ENCODE assay signal across 26 mouse cellular contexts in the genomic region with DNA sequence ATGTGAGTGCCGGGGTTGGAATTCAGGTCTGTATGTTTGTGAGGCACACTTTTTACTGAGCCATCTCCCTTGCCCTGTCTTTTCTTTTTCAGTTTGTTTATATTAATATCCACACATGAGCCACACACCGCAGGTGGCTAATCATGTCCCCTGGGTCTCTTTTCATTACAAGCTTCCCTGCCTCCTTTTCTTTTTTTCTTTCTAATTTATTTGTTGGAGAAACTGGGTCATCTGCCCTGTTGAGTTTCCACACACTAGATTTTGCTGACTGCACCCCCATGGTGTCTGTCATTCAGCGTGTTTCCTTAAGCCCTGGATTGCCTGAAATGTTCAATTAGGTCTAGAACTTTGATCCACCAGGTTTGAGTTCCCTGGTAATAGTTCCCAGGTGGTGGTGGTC. TPM values are rescaled to one million over a fixed set of nuclear protein-coding genes. Genes with fewer than 3 reads are reported as not detected.
DNase-seq lines count a peak whose midpoint lies in the region; ATAC-seq and TF ChIP-seq lines count a peak whose summit lies in the region.
"Had no signal": no experiment of that assay in that cellular context is flagged by ENCODE, and none has a peak within 500 bp of the region (broad histone marks: within the 10 kb centered on the region; RNA-seq: fewer than 3 reads in every experiment).

No protein-coding gene starts in this region.

- no peak overlapping the region for H3K4me3 ChIP-seq in heart, adult 2 months
- no peak overlapping the region for H3K4me3 ChIP-seq in embryonic facial prominence, embryonic 11.5 days (ENCODE audit: low read depth, low read length)
- H3K4me3 ChIP-seq: forebrain, embryonic 10.5 days; forebrain, embryonic 13.5 days; heart, embryonic 12.5 days; heart, embryonic 15.5 days; hindbrain, embryonic 10.5 days had no signal

- H3K4me2 ChIP-seq in embryonic facial prominence, embryonic 11.5 days (ENCODE audit: low read depth, low read length): no peak overlapping the region
- H3K4me2 ChIP-seq: forebrain, embryonic 13.5 days; heart, embryonic 12.5 days; heart, embryonic 15.5 days; hindbrain, embryonic 14.5 days had no signal

- no peak overlapping the region for H3K9ac ChIP-seq in heart, adult 2 months (ENCODE audit: low read depth, low read length)
- H3K9ac ChIP-seq in embryonic facial prominence, embryonic 11.5 days (replicated peaks; ENCODE audit: low read length): no peak overlapping the region
- H3K9ac ChIP-seq: forebrain, embryonic 13.5 days; heart, embryonic 12.5 days; heart, embryonic 15.5 days; hindbrain, embryonic 14.5 days had no signal

- no peaks in the 10 kb centered on the region for H3K9me3 ChIP-seq in embryonic facial prominence, embryonic 11.5 days (replicated peaks; ENCODE audit: control insufficient read depth, low read length)
- H3K9me3 ChIP-seq: forebrain, embryonic 10.5 days; forebrain, embryonic 13.5 days; G1E; heart, embryonic 12.5 days; heart, embryonic 15.5 days; hindbrain, embryonic 10.5 days had no signal

- no peak overlapping the region for H3K27ac ChIP-seq in heart, adult 2 months
- H3K27ac ChIP-seq in embryonic facial prominence, embryonic 11.5 days (replicated peaks; ENCODE audit: low read depth, low read length): no peak overlapping the region
- H3K27ac ChIP-seq: forebrain, embryonic 10.5 days; forebrain, embryonic 13.5 days; heart, embryonic 15.5 days; hindbrain, embryonic 10.5 days; hindbrain, embryonic 14.5 days had no signal

- no peaks in the 10 kb centered on the region for H3K79me2 ChIP-seq in heart, adult 2 months (replicated peaks; ENCODE audit: control insufficient read depth, insufficient read depth, low read length)

- ATAC-seq in embryonic facial prominence, embryonic 11.5 days (replicated peaks; ENCODE audit: insufficient number of reproducible peaks, low FRiP score, low TSS enrichment, low read depth): no peak
- ATAC-seq in CD4-positive, CD25-positive, alpha-beta regulatory T cell, adult 4 months: no peak
- ATAC-seq: forebrain, embryonic 13.5 days; forebrain, embryonic 16.5 days; intestine, postnatal 0 days; Patski had no signal

- no peak for TF ChIP-seq EP300 in heart, adult 2 months (IDR thresholded peaks at IDR 0.05; ENCODE audit: insufficient read depth, low read depth, low read length)

- peak; percentile 84 for DNase-seq in heart, adult 11 months
- no peak for DNase-seq in heart, adult 2 months
- peak; percentile 17 for DNase-seq in brain, adult 2 months (ENCODE audit: low read depth, low spot score)
- DNase-seq in embryonic facial prominence, embryonic 11.5 days (ENCODE audit: low spot score): peak; percentile 45
- no peak for DNase-seq in cerebellum, adult 9-11 months
- DNase-seq: adrenal gland, adult 2 months; adrenal gland, postnatal 14 days; cerebellum, adult 18-20 months; cerebellum, adult 9-10 months; cerebellum, postnatal 25 days; gastrocnemius, postnatal 10 days; gastrocnemius, postnatal 36 days; heart, postnatal 10 days; heart, postnatal 36 days had no signal

- H3K4me1 ChIP-seq in heart, adult 2 months (ENCODE audit: control insufficient read depth, insufficient read depth, low read length): peaks cover 6% of the 10 kb centered on the region
- H3K4me1 ChIP-seq in embryonic facial prominence, embryonic 11.5 days (ENCODE audit: control insufficient read depth, insufficient read depth, low read length): no peaks in the 10 kb centered on the region
- H3K4me1 ChIP-seq: forebrain, embryonic 13.5 days had no signal

- TF ChIP-seq POLR2A in heart, adult 2 months (IDR thresholded peaks at IDR 0.05; ENCODE audit: insufficient read depth, low read depth, low read length): no peak

- H3K36me3 ChIP-seq in heart, adult 2 months (ENCODE audit: control insufficient read depth, insufficient read depth, low read length): no peaks in the 10 kb centered on the region
- H3K36me3 ChIP-seq in embryonic facial prominence, embryonic 11.5 days (replicated peaks; ENCODE audit: control insufficient read depth, insufficient read depth, low read depth, low read length): no peaks in the 10 kb centered on the region
- H3K36me3 ChIP-seq: forebrain, embryonic 10.5 days; G1E; heart, embryonic 12.5 days; heart, embryonic 15.5 days; hindbrain, embryonic 10.5 days had no signal

- intact Hi-C loops in heart, adult 2 months (cut with DNase I): no loop called here

- H3K27me3 ChIP-seq in heart, adult 2 months (ENCODE audit: control insufficient read depth, insufficient read depth, low read length): no peaks in the 10 kb centered on the region
- H3K27me3 ChIP-seq in embryonic facial prominence, embryonic 11.5 days (ENCODE audit: control insufficient read depth, insufficient read depth, low read length): no peaks in the 10 kb centered on the region
- H3K27me3 ChIP-seq: CH12.LX; forebrain, embryonic 13.5 days; heart, embryonic 12.5 days; heart, embryonic 15.5 days had no signal

- WGBS in heart, adult 2 months: 89% methylated on average over 3 of the region's 3 CpGs
- WGBS in embryonic facial prominence, embryonic 11.5 days: 48% methylated on average over 3 of the region's 3 CpGs

- TF ChIP-seq CTCF in heart, adult 2 months (IDR thresholded peaks at IDR 0.05): no peak

RNA-seq across cellular contexts. Expression of gene Kpna3, which starts 15.9 kb away (rescaled TPM):
- total RNA-seq in heart, adult 2 months (2021): 10 to 100 TPM; 51.3 to 53.4 TPM
- 16.1 and 41.1 TPM in 2 replicates for polyA plus RNA-seq in heart, adult 2 months (2012; rRNA removed)
- 114 and 122 TPM in 2 replicates for polyA plus RNA-seq in embryonic facial prominence, embryonic 11.5 days (2014; fragmentation: Nextera tagmentation; extraction: Ambion mirVana)
- polyA plus RNA-seq in CD4-positive, CD25-positive, alpha-beta regulatory T cell, adult 4 months (2017; shearing (Covaris generic)): 10 to 100 TPM; 30.6 to 35.1 TPM

Comparison
In these comparisons a context has a peak if more than half of its experiments do, and no peak if none do; other contexts are left out.
1. DNase-seq: peak in heart, adult 11 months (single experiment), brain, adult 2 months (single experiment) and embryonic facial prominence, embryonic 11.5 days (single experiment); none in heart, adult 2 months (0 of 2) and cerebellum, adult 9-11 months (single experiment).